Mouse (Mus musculus) midbrain, embryonic 11.5 days (tissue): ENCODE results near the gene Hist1h2ag. TPM values are rescaled to one million over a fixed set of nuclear protein-coding genes. Genes with fewer than 3 reads are reported as not detected.
A peak's percentile ranks its signal among the peaks of the same experiment; 100 is the strongest.
"Not testable (repeated sequence)": the region's sequence is repeated elsewhere in the genome, so short reads cannot be mapped to it uniquely, and the experiment has no call there.

Experiments
- ATAC-seq: fragments of 200-750 bp; cut with Nextera tagmentation; 2 replicates; pipeline ENCODE4 v1.8.0; 2017; ENCODE audit warnings: moderate TSS enrichment, moderate library complexity; ENCODE audit not compliant: low FRiP score
- DNase-seq: peaks from one replicate; pipeline ENCODE4 v3.0.0; 2015; ENCODE audit warnings: low spot score; ENCODE audit errors: missing footprints
- H3K27ac ChIP-seq: fragments of 300-500 bp; sonication (generic); 2 replicates; pipeline ENCODE4 v1.5.1; 2014; ENCODE audit warnings: low read depth, low read length
- H3K27me3 ChIP-seq: fragments of 300-500 bp; sonication (generic); 2 replicates; pipeline ENCODE4 v1.6.1; 2014; ENCODE audit warnings: mild to moderate bottlenecking, low read length, moderate library complexity, mixed read lengths; ENCODE audit not compliant: control insufficient read depth, insufficient read depth
- H3K36me3 ChIP-seq: fragments of 300-500 bp; sonication (generic); 2 replicates; pipeline ENCODE4 v1.6.1; 2014; ENCODE audit warnings: mild to moderate bottlenecking, low read length, moderate library complexity, mixed read lengths; ENCODE audit not compliant: control insufficient read depth, insufficient read depth
- H3K4me1 ChIP-seq: fragments of 300-500 bp; sonication (generic); 2 replicates; pipeline ENCODE4 v1.6.1; 2014; ENCODE audit warnings: low read length; ENCODE audit not compliant: control insufficient read depth, insufficient read depth
- H3K4me2 ChIP-seq: fragments of 300-500 bp; sonication (generic); 2 replicates; pipeline ENCODE4 v1.6.1; 2014; ENCODE audit warnings: mild to moderate bottlenecking, moderate library complexity
- H3K4me3 ChIP-seq: fragments of 300-500 bp; sonication (generic); 2 replicates; pipeline ENCODE4 v1.5.1; 2014; ENCODE audit warnings: low read depth, low read length
- H3K9ac ChIP-seq: fragments of 300-500 bp; sonication (generic); 2 replicates; pipeline ENCODE4 v1.6.1; 2014; ENCODE audit warnings: low read length
- H3K9me3 ChIP-seq: fragments of 300-500 bp; sonication (generic); 2 replicates; pipeline ENCODE4 v1.6.1; 2016; ENCODE audit warnings: low read length; ENCODE audit not compliant: control insufficient read depth
- WGBS: fragments of 180-500 bp; shearing (Covaris S2); extraction: QIAGEN DNeasy Blood & Tissue Kit; methylation state at CpG from one replicate; pipeline ENCODE4 v1.1.7; 2014; 5-methylcytosine and 5-hydroxymethylcytosine counted together
- polyA plus RNA-seq: library from polyadenylated mRNA; unstranded; fragments of >200 nt; fragmentation: Nextera tagmentation; extraction: Ambion mirVana; gene quantifications from 2 replicates; pipeline ENCODE4 v1.2.1, GENCODE M21; 2014

The Hist1h2ag gene
- polyA plus RNA-seq, 1 experiment from 2014 or later, result 70.6 TPM

- peak overlapping the region; percentile 37 for H3K4me3 ChIP-seq
- no peaks in the 10 kb centered on the region for H3K36me3 ChIP-seq
- no peaks in the 10 kb centered on the region for H3K9me3 ChIP-seq
- WGBS, result 15% methylated on average over 2 of the region's 2 CpGs
- peak overlapping the region; percentile 88 for H3K27ac ChIP-seq
- H3K9ac ChIP-seq, result peak overlapping the region; percentile 63
- DNase-seq (peak; percentile 94), ATAC-seq (no peak)
- peaks cover 12% of the 10 kb centered on the region for H3K4me1 ChIP-seq
- H3K27me3 ChIP-seq, result no peaks in the 10 kb centered on the region
- H3K4me2 ChIP-seq, result peak overlapping the region; percentile 66
These were observed 2.7 kb downstream of the Hist1h2ag start for GRCm38 (mm10) chr13:22039951-22040463.

- H3K27me3 ChIP-seq, result no peaks in the 10 kb centered on the region
- 68% methylated on average over 5 of the region's 5 CpGs for WGBS
- H3K9me3 ChIP-seq, result no peaks in the 10 kb centered on the region
- ATAC-seq, result no peak
- no peak overlapping the region; the same call in 1 of the 2 replicates for H3K9ac ChIP-seq
- H3K4me2 ChIP-seq, result no peak overlapping the region; the same call in 1 of the 2 replicates
- peaks cover 16% of the 10 kb centered on the region for H3K4me1 ChIP-seq
- DNase-seq, result no peak
- H3K36me3 ChIP-seq, result no peaks in the 10 kb centered on the region
- H3K27ac ChIP-seq, result no peak overlapping the region; the same call in 1 of the 2 replicates
- no peak overlapping the region for H3K4me3 ChIP-seq
These were observed 3.4 kb downstream of the Hist1h2ag start for GRCm38 (mm10) chr13:22039364-22039763.

GRCm38 (mm10) chr13:22037415-22037814 is 5.3 kb downstream of the Hist1h2ag start:
- Histone ChIP-seq H3K4me1 (peaks cover 16% of the 10 kb centered on the region), H3K9me3 (no peaks in the 10 kb centered on the region), H3K4me2 (peak overlapping the region; percentile 6; the same call in 1 of the 2 replicates), H3K36me3 (no peaks in the 10 kb centered on the region), H3K27ac (0 out of 2 replicates have a peak overlapping the region, but pooled peaks have one; percentile 51), H3K9ac (no peak overlapping the region; the same call in 1 of the 2 replicates), H3K27me3 (no peaks in the 10 kb centered on the region), H3K4me3 (no peak overlapping the region)
- DNase-seq, result peak; percentile 82
- 77% methylated on average over 2 of the region's 2 CpGs for WGBS
- ATAC-seq, result no peak

GRCm38 (mm10) chr13:22036986-22037385 is 5.8 kb downstream of the Hist1h2ag start:
- peak overlapping the region; percentile 73; the same call in 1 of the 2 replicates for H3K9ac ChIP-seq
- peaks cover 14% of the 10 kb centered on the region for H3K4me1 ChIP-seq
- peak; percentile 87 for DNase-seq
- no peaks in the 10 kb centered on the region for H3K36me3 ChIP-seq
- 62% methylated on average over 3 of the region's 3 CpGs for WGBS
- peak overlapping the region; percentile 68 for H3K4me2 ChIP-seq
- H3K27ac ChIP-seq, result peak overlapping the region; percentile 93
- ATAC-seq, result no peak
- H3K9me3 ChIP-seq, result no peaks in the 10 kb centered on the region
- H3K27me3 ChIP-seq, result no peaks in the 10 kb centered on the region
- H3K4me3 ChIP-seq, result peak overlapping the region; percentile 36; the same call in 1 of the 2 replicates

GRCm38 (mm10) chr13:22036149-22036956 is 6.4 kb downstream of the Hist1h2ag start:
- DNase-seq, result peak; percentile 97

GRCm38 (mm10) chr13:22035267-22036148 is 7.2 kb downstream of the Hist1h2ag start, which contains the start of the genes Hist1h2ah and Hist1h2bk:
Hist1h2ah (minus strand) TSS chr13:22035568.
Hist1h2bk (plus strand) TSS chr13:22035870.
- WGBS, result under 1% methylated on average over 20 of the region's 69 CpGs
- not testable (repeated sequence) for H3K36me3 ChIP-seq, H3K9me3 ChIP-seq, H3K27me3 ChIP-seq
- peak within 1 kb of the TSS; percentile 68 for H3K4me2 ChIP-seq
- H3K4me1 ChIP-seq, result peaks cover 14% of the 10 kb centered on the region
- H3K27ac ChIP-seq, result peak within 1 kb of the TSS; percentile 93
- ATAC-seq, result peak; percentile 98
- DNase-seq, result peak; percentile 98
- peak within 1 kb of the TSS; percentile 38 for H3K4me3 ChIP-seq
- peak within 1 kb of the TSS; percentile 86 for H3K9ac ChIP-seq

More at GRCm38 (mm10) chr13:22036149-22036956, 6.4 kb downstream of the Hist1h2ag start:
- WGBS, result 3% methylated on average over 18 of the region's 23 CpGs
- ATAC-seq, result peak; percentile 2; the same call in 1 of the 2 replicates
- Histone ChIP-seq H3K9me3 (no peaks in the 10 kb centered on the region), H3K9ac (peak overlapping the region; percentile 73), H3K4me3 (peak overlapping the region; percentile 36), H3K27me3 (no peaks in the 10 kb centered on the region), H3K4me2 (peak overlapping the region; percentile 68), H3K4me1 (peaks cover 14% of the 10 kb centered on the region), H3K27ac (peak overlapping the region; percentile 93), H3K36me3 (no peaks in the 10 kb centered on the region)

GRCm38 (mm10) chr13:22034443-22035266 is 8.1 kb downstream of the Hist1h2ag start:
- H3K27me3 ChIP-seq, result no peaks in the 10 kb centered on the region
- peak overlapping the region; percentile 86 for H3K9ac ChIP-seq
- peaks cover 11% of the 10 kb centered on the region for H3K4me1 ChIP-seq
- no peaks in the 10 kb centered on the region for H3K36me3 ChIP-seq
- WGBS, result under 1% methylated on average over 12 of the region's 14 CpGs
- H3K9me3 ChIP-seq, result no peaks in the 10 kb centered on the region
- peak overlapping the region; percentile 65 for H3K4me2 ChIP-seq
- peak overlapping the region; percentile 38 for H3K4me3 ChIP-seq
- peak; percentile 92 for DNase-seq
- peak overlapping the region; percentile 83 for H3K27ac ChIP-seq
- ATAC-seq, result peak; percentile 3; the same call in 1 of the 2 replicates
